Mouse (Mus musculus) liver, postnatal 0 days (tissue): ENCODE data around the gene Sox6.

Experiments
- CTCF ChIP-seq: sonication (generic); IDR thresholded peaks from 2 replicates; pipeline ENCODE4 v1.5.1; 2016; ENCODE audit warnings: antibody characterized with exemption, low read depth
- EP300 ChIP-seq: IDR thresholded peaks from 2 replicates; pipeline ENCODE4 v1.6.1; 2016; ENCODE audit warnings: antibody characterized with exemption, low read depth, mild to moderate bottlenecking

DNA sequence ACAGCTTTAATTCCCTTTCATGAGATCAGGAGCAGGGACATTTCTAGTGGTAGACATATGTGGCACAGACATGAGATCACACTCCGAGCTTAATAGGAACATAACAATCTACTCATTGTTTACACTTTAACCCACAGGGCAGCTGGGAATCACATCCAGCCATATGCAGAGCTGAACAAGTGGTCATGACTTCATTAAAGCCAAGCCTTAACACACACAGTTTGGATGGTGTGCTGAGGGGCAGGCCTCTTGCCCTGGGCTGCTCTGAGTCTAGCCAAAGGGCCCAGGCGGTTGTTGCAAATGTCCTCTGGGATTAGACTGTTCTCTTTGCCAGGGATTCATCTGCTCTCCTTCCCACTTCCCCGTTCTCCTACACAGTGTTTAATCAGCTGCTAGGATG, 204.9 kb downstream of the Sox6 start:
- TF ChIP-seq CTCF (no peak), EP300 (no peak)
